Mouse (Mus musculus) neural tube, embryonic 14.5 days (tissue): ENCODE data around the gene Amz2. TPM values are rescaled to one million over a fixed set of nuclear protein-coding genes. Genes with fewer than 3 reads are reported as not detected.
"Not testable (repeated sequence)": the region's sequence is repeated elsewhere in the genome, so short reads cannot be mapped to it uniquely, and the experiment has no call there.

ENCODE experiments used
- ATAC-seq: fragments of 200-750 bp; cut with Nextera tagmentation; 2 replicates; pipeline ENCODE4 v1.8.0; 2017; ENCODE audit warnings: low read depth, mild to moderate bottlenecking, moderate TSS enrichment, moderate library complexity
- H3K27ac ChIP-seq: fragments of 300-500 bp; sonication (generic); 2 replicates; pipeline ENCODE4 v1.5.1; 2014; ENCODE audit warnings: low read depth, mild to moderate bottlenecking, control low read depth, low read length, moderate library complexity, mixed read lengths
- H3K27me3 ChIP-seq: fragments of 300-500 bp; sonication (generic); 2 replicates; pipeline ENCODE4 v1.6.1; 2014; ENCODE audit warnings: low read length; ENCODE audit not compliant: control insufficient read depth, insufficient read depth
- H3K36me3 ChIP-seq: fragments of 300-500 bp; sonication (generic); 2 replicates; pipeline ENCODE4 v1.6.1; 2014; ENCODE audit warnings: low read length, mixed read lengths; ENCODE audit not compliant: control insufficient read depth, insufficient read depth
- H3K4me1 ChIP-seq: fragments of 300-500 bp; sonication (generic); 2 replicates; pipeline ENCODE4 v1.6.1; 2014; ENCODE audit warnings: low read length; ENCODE audit not compliant: control insufficient read depth, insufficient read depth
- H3K4me2 ChIP-seq: fragments of 300-500 bp; sonication (generic); 2 replicates; pipeline ENCODE4 v1.6.1; 2014; ENCODE audit warnings: mild to moderate bottlenecking, low read depth, low read length, control low read depth
- H3K4me3 ChIP-seq: fragments of 300-500 bp; sonication (generic); 2 replicates; pipeline ENCODE4 v1.5.1; 2014; ENCODE audit warnings: low read depth, low read length, control low read depth, mixed read lengths
- H3K9ac ChIP-seq: fragments of 300-500 bp; sonication (generic); replicated peaks from 2 replicates; pipeline ENCODE4 v1.6.1; 2014; ENCODE audit warnings: low read depth, mild to moderate bottlenecking, control low read depth, low read length, mixed read lengths
- H3K9me3 ChIP-seq: fragments of 300-500 bp; sonication (generic); 2 replicates; pipeline ENCODE4 v1.6.1; 2016; ENCODE audit warnings: low read length; ENCODE audit not compliant: control insufficient read depth
- WGBS: fragments of 180-500 bp; shearing (Covaris S2); extraction: QIAGEN DNeasy Blood & Tissue Kit; methylation state at CpG from one replicate; pipeline ENCODE4 v1.1.7; 2014; 5-methylcytosine and 5-hydroxymethylcytosine counted together
- polyA plus RNA-seq: library from polyadenylated mRNA; unstranded; fragments of >200 nt; fragmentation: Nextera tagmentation; extraction: Ambion mirVana; gene quantifications from 2 replicates; pipeline ENCODE4 v1.2.1, GENCODE M21; 2014

The Amz2 gene
- polyA plus RNA-seq, 1 experiment from 2014 or later, result 59.1 TPM

DNA sequence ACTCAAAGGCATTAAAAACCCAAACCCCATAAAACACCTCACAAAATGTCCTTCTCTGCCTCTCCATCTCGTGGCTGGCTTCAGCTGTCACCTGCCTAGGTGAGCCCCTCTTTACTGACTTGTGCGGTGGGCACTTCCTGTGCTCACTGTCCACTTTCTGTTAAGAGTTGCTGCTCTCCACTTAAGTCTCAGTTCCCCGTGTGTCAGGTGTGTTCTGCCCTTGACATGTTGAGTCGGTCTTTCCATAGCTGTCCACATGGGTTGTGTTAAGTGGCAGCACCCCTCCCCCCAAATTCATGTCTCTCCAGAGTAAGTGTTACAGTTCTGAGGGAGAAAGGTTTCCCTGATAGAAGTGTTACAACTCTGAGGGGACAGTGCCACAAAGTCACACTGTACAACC is 66.1 kb downstream of the Amz2 start:
- no peak for ATAC-seq
- Histone ChIP-seq H3K4me2 (no peak overlapping the region), H3K4me1 (no peaks in the 10 kb centered on the region), H3K9me3 (no peaks in the 10 kb centered on the region), H3K36me3 (no peaks in the 10 kb centered on the region), H3K4me3 (no peak overlapping the region), H3K27me3 (no peaks in the 10 kb centered on the region), H3K27ac (no peak overlapping the region), H3K9ac (no peak overlapping the region)
- 86% methylated on average over 4 of the region's 4 CpGs for WGBS

- not testable (repeated sequence) for H3K9me3 ChIP-seq, H3K27ac ChIP-seq, H3K4me3 ChIP-seq, H3K4me2 ChIP-seq, H3K4me1 ChIP-seq, ATAC-seq, H3K9ac ChIP-seq, H3K27me3 ChIP-seq, H3K36me3 ChIP-seq
- 75% methylated on average over 8 of the region's 8 CpGs for WGBS
Observed at GRCm38 (mm10) chr11:109492847-109493464, 67.2 kb downstream of the Amz2 start.

DNA sequence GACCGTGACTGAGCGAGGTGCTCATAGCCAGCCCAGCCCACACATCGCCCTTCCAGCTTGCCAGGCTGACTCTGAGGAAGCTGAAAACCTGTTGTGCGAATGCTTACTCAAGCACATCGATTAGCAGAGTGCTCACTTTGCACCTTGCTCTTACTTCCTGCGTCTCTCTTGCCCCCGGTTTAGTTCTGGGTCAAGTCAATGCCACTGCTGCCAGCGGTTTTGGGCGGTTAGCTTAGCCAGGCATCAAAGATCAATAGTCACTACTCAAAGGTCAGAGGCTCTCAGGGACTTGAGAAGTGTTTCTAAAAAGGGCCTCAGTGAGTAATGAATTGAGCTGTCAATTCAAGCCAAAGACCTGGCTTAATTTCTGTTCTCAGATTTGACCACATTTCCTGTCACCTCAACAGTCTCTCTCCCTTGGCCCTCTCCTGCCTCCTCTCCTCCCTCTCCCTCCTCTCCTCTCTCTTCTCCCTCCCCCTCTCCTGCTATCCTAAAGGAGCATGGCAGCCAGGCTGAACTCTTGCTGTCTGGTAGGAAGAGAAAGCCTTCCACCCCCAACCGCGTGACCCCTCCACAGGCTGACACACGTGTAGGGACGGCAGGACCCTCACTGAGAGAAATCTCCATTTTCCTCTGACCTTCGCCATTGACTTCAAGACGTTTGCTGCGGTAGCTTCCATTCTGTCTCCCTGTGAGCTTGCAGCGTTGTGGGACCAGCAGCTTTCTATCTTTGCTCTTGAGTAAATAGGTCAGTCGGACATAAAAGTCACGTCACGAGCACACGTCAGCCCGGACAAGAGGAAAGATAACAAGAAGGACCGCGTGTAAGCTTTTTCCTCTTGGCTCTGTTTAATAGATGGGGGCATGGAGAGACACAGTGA is 69.4 kb downstream of the Amz2 start:
- H3K9ac ChIP-seq, result no peak overlapping the region
- WGBS, result 53% methylated on average over 24 of the region's 24 CpGs

DNA sequence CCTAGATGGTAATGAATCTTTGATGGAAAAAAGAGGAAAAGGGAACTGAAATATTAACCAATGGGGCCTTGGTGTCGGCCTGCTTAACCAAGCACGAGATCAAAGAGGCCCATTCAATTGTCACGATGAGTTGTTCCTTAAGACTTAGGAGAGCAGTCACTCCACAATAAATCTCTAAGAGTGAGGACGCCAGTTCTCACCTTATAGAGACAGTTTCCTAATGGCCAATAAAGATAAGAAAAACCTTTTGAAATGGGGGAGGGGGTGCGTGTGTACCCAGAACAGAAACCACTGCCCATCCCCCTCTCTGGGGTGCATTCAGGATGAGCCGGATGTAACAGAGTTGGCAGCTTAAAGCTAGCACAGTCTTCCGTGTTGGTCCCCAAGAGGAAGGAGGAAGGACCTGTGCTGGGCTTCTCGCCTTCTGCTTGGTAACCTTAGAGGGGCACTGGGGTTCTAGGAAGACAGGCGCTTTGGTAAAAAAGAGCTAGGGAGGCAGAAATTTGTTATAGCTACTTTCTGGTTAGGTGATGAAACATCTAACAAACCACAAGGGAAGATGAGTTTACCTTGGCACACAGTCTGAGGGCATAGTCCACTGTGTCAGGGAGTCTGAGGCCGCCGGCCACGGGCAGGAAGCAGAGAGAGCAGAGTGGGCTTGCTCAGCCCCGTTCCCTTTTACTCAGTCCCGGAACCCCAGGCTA is 70.2 kb downstream of the Amz2 start:
- 51% methylated on average over 14 of the region's 14 CpGs for WGBS

More for the DNA sequence above, 69.4 kb downstream of the Amz2 start:
- Histone ChIP-seq H3K4me2 (no peak overlapping the region), H3K4me3 (no peak overlapping the region), H3K27me3 (no peaks in the 10 kb centered on the region), H3K4me1 (peaks cover 6% of the 10 kb centered on the region; the same call in 1 of the 2 replicates), H3K27ac (no peak overlapping the region), H3K36me3 (no peaks in the 10 kb centered on the region), H3K9me3 (no peaks in the 10 kb centered on the region)
- no peak for ATAC-seq

GRCm38 (mm10) chr11:109496475-109496993 is 70.8 kb downstream of the Amz2 start:
- ATAC-seq, result no peak
- no peaks in the 10 kb centered on the region for H3K9me3 ChIP-seq
- H3K9ac ChIP-seq, result no peak overlapping the region
- H3K36me3 ChIP-seq, result no peaks in the 10 kb centered on the region
- WGBS, result 80% methylated on average over 7 of the region's 7 CpGs
- H3K4me1 ChIP-seq, result peaks cover 6% of the 10 kb centered on the region; the same call in 1 of the 2 replicates
- no peaks in the 10 kb centered on the region for H3K27me3 ChIP-seq
- no peak overlapping the region for H3K27ac ChIP-seq
- H3K4me2 ChIP-seq, result no peak overlapping the region
- H3K4me3 ChIP-seq, result no peak overlapping the region

More for the DNA sequence above, 70.2 kb downstream of the Amz2 start:
- H3K4me2 ChIP-seq, result no peak overlapping the region
- no peak overlapping the region for H3K4me3 ChIP-seq
- H3K4me1 ChIP-seq, result peaks cover 6% of the 10 kb centered on the region; the same call in 1 of the 2 replicates
- no peaks in the 10 kb centered on the region for H3K9me3 ChIP-seq
- H3K27me3 ChIP-seq, result no peaks in the 10 kb centered on the region
- no peaks in the 10 kb centered on the region for H3K36me3 ChIP-seq
- ATAC-seq, result no peak
- H3K27ac ChIP-seq, result no peak overlapping the region
- H3K9ac ChIP-seq, result no peak overlapping the region

DNA sequence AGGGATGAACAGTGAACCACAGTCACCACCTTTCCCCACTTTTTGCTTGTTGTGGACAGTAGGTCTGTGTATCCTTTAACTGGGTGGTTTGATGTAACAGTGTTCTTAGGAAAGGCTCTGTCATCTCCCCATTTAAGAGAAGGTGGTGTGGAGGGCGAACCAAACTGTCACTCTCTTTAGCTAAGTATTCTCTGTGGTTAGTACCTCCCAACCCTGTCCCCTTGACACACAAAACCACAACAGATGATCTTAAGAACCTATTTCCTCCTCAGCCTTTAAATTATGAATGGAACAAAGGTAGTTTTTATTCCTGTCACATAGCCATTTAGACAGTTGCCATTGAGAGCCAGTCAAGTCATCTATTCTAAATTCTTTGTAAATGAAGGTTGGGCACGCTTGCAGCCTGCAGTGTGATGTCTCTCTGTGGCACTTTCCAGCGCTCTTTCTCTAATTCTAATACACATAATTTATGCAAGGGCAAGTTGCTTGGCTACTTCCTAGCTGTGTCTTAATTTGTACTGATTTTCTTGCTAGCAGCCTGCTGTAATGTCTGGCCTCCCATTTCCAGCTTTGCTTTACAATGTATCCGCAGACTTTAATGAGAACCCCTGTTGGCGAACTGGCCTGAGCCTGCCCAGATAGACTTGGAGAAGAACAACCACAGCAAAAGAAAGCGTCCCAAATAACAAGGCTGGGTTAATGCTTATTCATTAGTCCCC is 71.4 kb downstream of the Amz2 start:
- no peak overlapping the region for H3K9ac ChIP-seq
- H3K4me3 ChIP-seq, result no peak overlapping the region
- H3K4me1 ChIP-seq, result peaks cover 6% of the 10 kb centered on the region; the same call in 1 of the 2 replicates
- WGBS, result 48% methylated on average over 6 of the region's 6 CpGs
- no peaks in the 10 kb centered on the region for H3K27me3 ChIP-seq
- H3K4me2 ChIP-seq, result no peak overlapping the region
- no peaks in the 10 kb centered on the region for H3K9me3 ChIP-seq
- H3K27ac ChIP-seq, result no peak overlapping the region
- H3K36me3 ChIP-seq, result no peaks in the 10 kb centered on the region
- no peak for ATAC-seq

DNA sequence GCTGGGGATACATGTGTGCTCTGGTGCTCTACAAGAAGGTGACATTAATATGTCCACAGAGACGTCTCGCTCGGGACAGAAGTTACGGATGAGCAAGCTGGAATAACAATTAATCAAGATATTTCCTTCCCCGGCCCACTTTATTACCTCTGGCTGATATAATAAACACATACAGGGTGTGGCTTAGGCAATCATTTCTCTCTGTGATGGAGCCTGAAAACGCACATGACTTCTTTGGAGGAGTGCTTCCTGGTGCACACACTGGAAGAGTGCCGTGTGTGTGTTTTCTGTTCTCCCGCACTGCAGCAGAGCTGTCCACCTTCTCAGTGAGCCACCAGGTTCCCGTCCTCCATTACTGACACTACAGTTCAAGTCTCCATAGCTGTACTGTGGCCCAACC is 72.2 kb downstream of the Amz2 start:
- WGBS, result 58% methylated on average over 9 of the region's 9 CpGs
- H3K27me3 ChIP-seq, result no peaks in the 10 kb centered on the region
- no peak overlapping the region for H3K4me3 ChIP-seq
- H3K36me3 ChIP-seq, result no peaks in the 10 kb centered on the region
- ATAC-seq, result no peak
- H3K27ac ChIP-seq, result no peak overlapping the region
- H3K4me2 ChIP-seq, result no peak overlapping the region
- peaks cover 6% of the 10 kb centered on the region; the same call in 1 of the 2 replicates for H3K4me1 ChIP-seq
- no peaks in the 10 kb centered on the region for H3K9me3 ChIP-seq
- no peak overlapping the region for H3K9ac ChIP-seq

GRCm38 (mm10) chr11:109500206-109500605 is 74.5 kb downstream of the Amz2 start:
- Histone ChIP-seq H3K27me3 (no peaks in the 10 kb centered on the region), H3K36me3 (no peaks in the 10 kb centered on the region), H3K9ac (no peak overlapping the region), H3K27ac (no peak overlapping the region), H3K4me2 (no peak overlapping the region), H3K9me3 (no peaks in the 10 kb centered on the region), H3K4me3 (no peak overlapping the region), H3K4me1 (peaks cover 6% of the 10 kb centered on the region; the same call in 1 of the 2 replicates)
- ATAC-seq, result no peak
- 91% methylated on average over 5 of the region's 5 CpGs for WGBS
